Mouse (Mus musculus) ES-E14 (cell line): ENCODE results near the gene Cyth1.

Experiments
- CHD2 ChIP-seq: IDR thresholded peaks from 2 replicates; pipeline ENCODE4 v1.6.1; 2014; ENCODE audit warnings: mild to moderate bottlenecking, low read depth, low read length, inconsistent platforms
- HCFC1 ChIP-seq: IDR thresholded peaks from 2 replicates; pipeline ENCODE4 v1.6.1; 2012; ENCODE audit warnings: low read length, inconsistent platforms, borderline replicate concordance; ENCODE audit not compliant: insufficient read depth

DNA sequence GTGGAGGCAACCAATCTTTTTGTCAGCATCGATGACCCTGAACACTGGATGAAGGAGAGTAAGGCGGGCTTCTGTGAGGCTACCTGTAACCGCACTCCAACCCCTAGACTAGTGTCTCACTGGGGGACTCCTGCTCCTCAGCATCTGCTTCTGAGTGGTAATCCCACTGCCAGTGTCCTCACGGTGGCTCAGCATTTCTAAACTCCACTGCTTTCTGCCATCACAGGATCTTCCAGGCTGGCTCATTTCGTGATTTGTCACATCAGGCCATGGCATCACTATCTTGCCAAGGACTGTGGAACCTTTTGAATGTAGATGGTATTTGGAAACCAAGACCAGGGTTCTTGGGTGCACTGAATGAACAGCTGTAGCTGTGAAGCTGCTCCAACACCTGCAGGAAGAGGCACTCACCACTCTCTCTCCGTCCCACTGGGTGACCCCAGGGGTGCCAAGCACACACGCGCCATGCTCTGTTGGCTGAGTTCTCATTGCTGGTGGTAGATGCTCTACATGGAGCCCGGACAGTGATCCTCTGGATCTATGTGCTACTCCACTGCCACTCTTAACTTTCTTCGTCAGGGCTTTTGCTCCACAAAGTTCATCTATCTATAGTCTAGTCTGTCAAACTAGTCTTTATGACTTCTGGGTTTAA, 24.9 kb downstream of the Cyth1 start:
- no peak for TF ChIP-seq CHD2
- TF ChIP-seq HCFC1, result no peak
